Mouse (Mus musculus) G1E (cell line): ENCODE measurements around the gene Olfr325. TPM values are rescaled to one million over a fixed set of nuclear protein-coding genes. Genes with fewer than 3 reads are reported as not detected.

Experiments
- ATAC-seq: 2 replicates; pipeline ENCODE4 v1.8.0; 2016; ENCODE audit warnings: mild to moderate bottlenecking; ENCODE audit not compliant: insufficient number of reproducible peaks, poor library complexity, low FRiP score, severe bottlenecking; ENCODE audit errors: extremely low read depth
- DNase-seq: peaks from one replicate; pipeline ENCODE4 v3.0.0; 2012; ENCODE audit warnings: low spot score
- H3K27me3 ChIP-seq: 2 replicates; pipeline ENCODE4 v1.6.1; 2012; ENCODE audit warnings: mild to moderate bottlenecking, low read length, inconsistent platforms; ENCODE audit not compliant: insufficient read depth
- H3K36me3 ChIP-seq: replicated peaks from 2 replicates; pipeline ENCODE3; 2012; ENCODE audit warnings: mild to moderate bottlenecking, inconsistent platforms
- H3K4me1 ChIP-seq: 2 replicates; pipeline ENCODE4 v1.6.1; 2012; ENCODE audit warnings: low read depth, low read length, inconsistent platforms, mixed read lengths; ENCODE audit not compliant: insufficient read depth
- H3K4me3 ChIP-seq: 2 replicates; pipeline ENCODE4 v1.5.1; 2012; ENCODE audit warnings: low read depth, mild to moderate bottlenecking, inconsistent platforms, low read length, moderate library complexity, mixed read lengths
- H3K9me3 ChIP-seq: replicated peaks from 2 replicates; pipeline ENCODE4 v1.6.1; 2012; ENCODE audit warnings: inconsistent platforms
- CTCF ChIP-seq: IDR thresholded peaks from 2 replicates; pipeline ENCODE4 v1.5.1; 2012; ENCODE audit warnings: low read depth, low read length, inconsistent platforms, mixed read lengths
- GATA1 ChIP-seq: IDR thresholded peaks from 2 replicates; pipeline ENCODE4 v1.6.1; 2012; ENCODE audit warnings: borderline replicate concordance, low read length, inconsistent platforms, mixed read lengths
- GATA2 ChIP-seq: IDR thresholded peaks from 2 replicates; pipeline ENCODE4 v1.6.1; 2012; ENCODE audit warnings: low read depth, low read length, inconsistent platforms, borderline replicate concordance
- POLR2AphosphoS5 ChIP-seq: IDR thresholded peaks from 2 replicates; pipeline ENCODE4 v1.6.1; 2012; ENCODE audit warnings: low read depth, low read length, inconsistent platforms; ENCODE audit not compliant: insufficient replicate concordance
- TAL1 ChIP-seq: conservative IDR thresholded peaks from 2 replicates; pipeline ENCODE4 v1.6.1; 2012; ENCODE audit warnings: low read depth, low read length, inconsistent platforms, mixed read lengths
- polyA plus RNA-seq: library from polyadenylated mRNA; stranded (reverse); fragments of >175 nt; gene quantifications from 2 replicates; pipeline ENCODE4 v1.2.3, GENCODE M21; 2012
- total RNA-seq, 2 experiments: library from RNA; stranded (forward) in 1 of 2; stranded (reverse) in 1 of 2; fragments of 200-1000 nt in 1 of 2; fragments of >200 nt in 1 of 2; fragmentation: Nextera tagmentation in 1 of 2; gene quantifications; 2 replicates each; pipeline ENCODE4 v1.2.3; 2014 to 2017

Olfr325 gene
- total and polyA plus RNA-seq, 3 experiments = 0.16 TPM; not detected in 2

DNA sequence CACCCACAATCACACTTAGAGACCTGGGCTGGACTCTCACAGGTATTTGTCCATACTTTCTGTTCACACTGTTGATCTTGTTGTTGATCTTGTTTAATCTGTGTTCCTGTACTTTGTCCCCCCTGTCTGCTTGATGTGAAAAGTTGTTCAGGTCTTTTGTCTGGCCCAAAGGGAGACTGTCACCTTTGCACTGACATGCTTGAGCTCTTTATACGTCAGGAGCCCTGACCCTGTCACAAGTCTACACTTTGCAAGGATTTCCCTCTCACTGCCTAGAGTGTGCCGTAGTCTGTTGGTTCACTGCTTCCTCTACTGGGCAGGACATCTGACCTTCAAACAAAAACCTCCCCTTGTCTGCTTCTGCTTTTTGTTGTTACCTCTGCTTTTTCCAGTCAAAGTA, 27.2 kb downstream of the Olfr325 start:
- TF ChIP-seq GATA2 (no peak), GATA1 (no peak), POLR2AphosphoS5 (no peak), CTCF (no peak), TAL1 (no peak)
- H3K36me3 ChIP-seq = no peaks in the 10 kb centered on the region
- ATAC-seq = no peak
- DNase-seq = no peak
- peaks cover 10% of the 10 kb centered on the region; the same call in 1 of the 2 replicates for H3K27me3 ChIP-seq
- H3K4me1 ChIP-seq = no peaks in the 10 kb centered on the region
- H3K9me3 ChIP-seq = no peaks in the 10 kb centered on the region
- no peak overlapping the region for H3K4me3 ChIP-seq

DNA sequence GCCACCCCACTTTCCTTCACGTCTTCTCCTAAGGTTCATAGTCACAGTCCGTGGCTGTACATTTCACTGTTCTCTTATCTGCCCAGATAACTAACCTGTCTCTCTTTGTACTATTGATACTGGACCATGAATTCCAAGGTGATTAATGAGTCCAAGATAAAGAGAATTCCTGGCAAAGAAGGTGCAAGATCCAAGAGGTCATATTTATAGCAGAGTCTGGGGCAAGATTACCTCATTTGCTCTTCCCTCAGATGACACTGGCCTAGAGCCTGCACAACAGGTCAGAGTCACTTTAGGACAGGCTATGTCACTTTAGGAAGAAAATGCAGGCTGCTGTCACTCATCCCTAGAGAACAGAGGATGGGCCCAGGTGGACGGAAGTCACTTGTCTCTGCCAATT, 27.7 kb downstream of the Olfr325 start:
- Histone ChIP-seq H3K4me3 (no peak overlapping the region), H3K9me3 (no peaks in the 10 kb centered on the region), H3K36me3 (no peaks in the 10 kb centered on the region), H3K27me3 (peaks cover 8% of the 10 kb centered on the region; the same call in 1 of the 2 replicates), H3K4me1 (no peaks in the 10 kb centered on the region)
- no peak for TF ChIP-seq POLR2AphosphoS5
- no peak for DNase-seq
- no peak for ATAC-seq

DNA sequence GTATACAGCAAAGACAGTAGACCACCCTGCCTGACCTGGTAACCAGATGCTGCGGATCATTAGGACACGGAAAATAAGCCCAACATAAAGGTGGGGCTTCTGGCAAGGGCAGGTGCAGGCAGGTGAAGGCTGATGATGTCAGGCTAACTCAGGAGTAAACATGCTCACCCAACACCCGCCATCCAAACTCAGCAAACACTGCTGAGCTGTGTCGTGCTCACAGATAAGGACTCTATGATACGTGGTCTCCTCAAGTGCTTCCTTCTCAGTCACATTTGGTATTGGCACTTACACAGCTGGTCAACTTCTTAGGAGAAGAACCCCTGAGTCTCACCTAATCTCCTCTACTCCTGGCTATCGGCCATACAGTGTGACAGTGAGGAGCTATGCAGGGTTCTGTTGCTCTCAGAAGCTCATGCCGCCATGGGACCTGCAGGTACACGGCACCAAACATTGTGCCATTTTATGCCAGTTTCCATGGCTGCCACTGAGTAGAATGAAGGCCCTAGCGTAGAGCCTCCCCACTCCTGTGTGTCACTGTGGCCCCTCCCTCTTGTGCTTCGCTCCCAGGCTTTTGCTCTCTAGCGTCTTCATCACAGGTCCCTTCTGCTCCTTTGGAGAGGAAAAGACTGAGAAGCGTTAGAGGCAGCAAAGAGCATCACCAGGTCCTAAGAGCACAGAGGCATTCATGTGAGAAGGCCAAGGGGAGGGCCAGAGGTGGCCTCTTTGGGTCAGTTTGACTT, 28.8 kb downstream of the Olfr325 start:
- no peaks in the 10 kb centered on the region for H3K36me3 ChIP-seq
- no peaks in the 10 kb centered on the region for H3K4me1 ChIP-seq
- no peak for DNase-seq
- no peak for TF ChIP-seq GATA1
- no peak for TF ChIP-seq TAL1
- no peak for ATAC-seq
- H3K4me3 ChIP-seq = no peak overlapping the region
- H3K27me3 ChIP-seq = peaks cover 7% of the 10 kb centered on the region; the same call in 1 of the 2 replicates
- no peaks in the 10 kb centered on the region for H3K9me3 ChIP-seq

DNA sequence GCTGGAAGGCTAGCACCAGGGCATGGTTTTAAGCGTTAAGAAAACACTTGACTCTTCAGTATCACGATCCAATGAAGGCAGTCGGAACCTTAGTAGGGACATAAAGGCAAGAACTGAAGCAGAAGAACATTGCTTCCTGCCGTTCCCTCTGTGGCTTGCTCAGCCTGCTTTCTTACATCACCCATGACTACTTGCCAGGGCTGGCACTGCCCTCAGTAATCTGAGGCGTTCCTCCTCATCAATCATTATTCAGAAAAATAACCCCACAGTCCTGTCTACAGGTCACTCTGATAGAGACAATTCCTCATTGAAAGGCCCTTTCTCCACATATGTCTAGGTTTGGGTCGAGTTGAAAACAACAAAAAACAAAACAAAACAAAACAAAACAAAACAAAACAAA, 29.5 kb downstream of the Olfr325 start:
- no peaks in the 10 kb centered on the region for H3K36me3 ChIP-seq
- DNase-seq (no peak), ATAC-seq (no peak)
- no peaks in the 10 kb centered on the region for H3K9me3 ChIP-seq
- H3K4me3 ChIP-seq = no peak overlapping the region
- H3K27me3 ChIP-seq = peaks cover 7% of the 10 kb centered on the region; the same call in 1 of the 2 replicates
- no peaks in the 10 kb centered on the region for H3K4me1 ChIP-seq
- no peak for TF ChIP-seq GATA2
- TF ChIP-seq TAL1 = no peak
- no peak for TF ChIP-seq CTCF
- TF ChIP-seq GATA1 = no peak
- no peak for TF ChIP-seq POLR2AphosphoS5

DNA sequence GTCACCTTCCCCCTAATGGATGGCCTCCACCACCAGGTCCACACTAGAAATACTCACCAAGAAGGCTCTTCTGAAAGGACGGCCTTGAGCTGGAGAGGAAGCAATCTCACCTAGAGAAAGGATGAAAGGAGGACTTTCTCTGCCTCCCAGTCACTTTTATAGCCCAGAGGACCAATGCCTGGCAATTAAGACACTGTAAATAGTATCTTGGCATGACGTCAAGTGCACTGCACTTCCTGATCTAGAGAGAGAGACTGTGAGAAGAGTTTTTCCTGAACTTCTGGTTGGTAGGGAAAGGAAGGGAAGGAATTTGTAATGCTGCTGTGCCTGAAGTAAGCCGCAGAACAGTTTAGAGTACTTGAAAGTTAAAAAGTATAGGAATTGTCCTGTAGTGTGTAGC, 35.8 kb downstream of the Olfr325 start:
- no peak overlapping the region for H3K4me3 ChIP-seq
- H3K4me1 ChIP-seq = peaks cover 1% of the 10 kb centered on the region; the same call in 1 of the 2 replicates
- DNase-seq (no peak), ATAC-seq (no peak)
- H3K36me3 ChIP-seq = no peaks in the 10 kb centered on the region
- H3K9me3 ChIP-seq = no peaks in the 10 kb centered on the region
- no peaks in the 10 kb centered on the region for H3K27me3 ChIP-seq
- no peak for TF ChIP-seq POLR2AphosphoS5
- no peak for TF ChIP-seq GATA1
- TF ChIP-seq TAL1 = no peak
- no peak for TF ChIP-seq CTCF
- no peak for TF ChIP-seq GATA2

DNA sequence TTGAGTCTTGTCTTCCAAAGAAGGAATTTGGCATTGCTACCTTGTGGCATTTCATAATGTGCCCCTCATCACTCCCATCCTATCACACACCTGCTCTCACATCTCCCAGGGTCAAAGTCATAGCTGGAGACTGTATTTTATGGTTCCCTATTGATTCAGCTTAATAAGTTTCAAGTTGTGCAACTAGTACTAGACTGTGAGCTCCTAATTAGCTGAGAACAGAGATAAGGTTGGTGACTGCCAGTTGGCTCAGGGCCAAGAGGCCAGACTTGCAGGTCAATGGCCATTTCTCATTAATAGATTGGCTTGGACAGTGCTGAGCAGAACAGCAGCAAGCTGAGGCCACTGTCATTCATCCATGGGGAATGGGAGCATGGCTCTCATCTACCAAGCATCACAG, 37.0 kb downstream of the Olfr325 start:
- Histone ChIP-seq H3K9me3 (no peaks in the 10 kb centered on the region), H3K27me3 (no peaks in the 10 kb centered on the region), H3K4me1 (peaks cover 2% of the 10 kb centered on the region; the same call in 1 of the 2 replicates), H3K36me3 (no peaks in the 10 kb centered on the region), H3K4me3 (no peak overlapping the region)
- ATAC-seq (no peak), DNase-seq (no peak)
- no peak for TF ChIP-seq CTCF
- no peak for TF ChIP-seq POLR2AphosphoS5
- TF ChIP-seq TAL1 = no peak
- no peak for TF ChIP-seq GATA2
- TF ChIP-seq GATA1 = no peak

DNA sequence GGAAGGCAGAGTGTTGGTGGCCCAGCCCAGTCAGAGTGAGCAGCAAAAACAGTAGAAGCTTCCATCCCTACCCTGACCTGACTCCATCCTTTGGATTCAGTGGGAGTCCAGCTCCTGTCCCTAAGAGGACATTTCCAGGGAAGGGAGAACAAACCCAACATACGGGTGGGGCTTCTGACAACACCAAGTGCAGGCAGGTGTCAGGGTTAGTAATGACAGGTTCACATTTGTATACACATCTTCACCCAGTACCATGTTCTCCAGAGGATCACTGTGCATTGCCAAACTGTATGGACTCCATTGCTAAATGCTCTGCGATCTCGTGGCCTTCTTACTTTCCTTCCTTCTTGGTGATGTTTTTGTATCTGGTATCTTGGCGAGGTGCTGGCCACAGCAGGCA, 38.4 kb downstream of the Olfr325 start, which contains the start of gene 2210407C18Rik:
TSS of gene 2210407C18Rik (minus strand) at position 101 of the 400 bp plus-strand sequence.
- Histone ChIP-seq H3K27me3 (no peaks in the 10 kb centered on the region), H3K4me1 (peaks cover 2% of the 10 kb centered on the region; the same call in 1 of the 2 replicates), H3K4me3 (no peak within 1 kb of the TSS), H3K36me3 (no peaks in the 10 kb centered on the region), H3K9me3 (no peaks in the 10 kb centered on the region)
- TF ChIP-seq POLR2AphosphoS5 (no peak), GATA1 (no peak), GATA2 (no peak), CTCF (no peak), TAL1 (no peak)
- DNase-seq (no peak), ATAC-seq (no peak)
